Mouse (Mus musculus): ENCODE measurements around the gene Krt39. TPM values are rescaled to one million over a fixed set of nuclear protein-coding genes. Genes with fewer than 3 reads are reported as not detected.

The Krt39 gene
- polyA plus RNA-seq, 1 experiment: 0.11 TPM

DNA sequence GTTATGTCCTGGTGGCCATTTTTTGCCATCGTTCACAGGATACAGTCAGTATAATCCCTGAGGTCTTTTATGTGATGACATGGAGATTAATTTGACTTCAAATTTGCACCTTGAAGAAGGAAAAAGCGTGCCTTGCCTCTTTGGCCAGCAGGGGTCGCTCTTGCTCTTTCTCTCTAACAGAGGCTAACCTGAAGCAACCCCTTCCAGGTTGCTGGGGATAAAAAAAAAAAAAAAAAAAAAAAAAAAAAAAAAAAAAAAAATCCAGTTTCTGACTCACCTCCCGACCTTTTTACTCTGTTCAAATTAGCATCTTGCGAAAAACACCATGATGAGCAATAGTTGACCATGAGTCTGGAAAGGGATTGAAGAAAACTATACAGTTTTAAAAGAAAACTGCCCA is 56.3 kb downstream of the Krt39 start:
- H3K36me3 ChIP-seq (ENCODE audit: control insufficient read depth, insufficient read depth, low read length): no peaks in the 10 kb centered on the region
- H3K27ac ChIP-seq (ENCODE audit: control insufficient read depth, insufficient read depth, low read length): no peak overlapping the region
- H3K4me3 ChIP-seq (ENCODE audit: control insufficient read depth, insufficient read depth, low read length): no peak overlapping the region
- H3K27me3 ChIP-seq (ENCODE audit: control insufficient read depth, insufficient read depth, low read length): no peaks in the 10 kb centered on the region
- H3K4me1 ChIP-seq (replicated peaks; ENCODE audit: control insufficient read depth, insufficient read depth, low read length): no peaks in the 10 kb centered on the region
- peak; percentile 59 for DNase-seq
- no peak for TF ChIP-seq CTCF (IDR thresholded peaks at IDR 0.05; ENCODE audit: borderline replicate concordance, control insufficient read depth, extremely low read depth, insufficient read depth, low read length, poor library complexity)
- no peak for TF ChIP-seq POLR2A (IDR thresholded peaks at IDR 0.05; ENCODE audit: control insufficient read depth, extremely low read depth, insufficient read depth, low read length, poor library complexity)
- 13% methylated on average over 5 of the region's 5 CpGs for WGBS

Other genes with a start within 250 kb of the Krt39 start
- gene Krt24, start 236.1 kb downstream of the Krt39 start, polyA plus RNA-seq (2012; rRNA removed): 0.10 and 0.12 TPM in 2 replicates
- 0.16 and 0.18 TPM in 2 replicates for gene Krt25, start 198.4 kb downstream of the Krt39 start, polyA plus RNA-seq (2012; rRNA removed)
- not detected in 2 replicates for gene Krt26, start 183.4 kb downstream of the Krt39 start, polyA plus RNA-seq (2012; rRNA removed)
- gene Krt27, start 170.2 kb downstream of the Krt39 start, polyA plus RNA-seq (2012; rRNA removed): 0.05 and 0.13 TPM in 2 replicates
- not detected in 2 replicates for gene Krt28, start 146.4 kb downstream of the Krt39 start, polyA plus RNA-seq (2012; rRNA removed)
- 4.9 and 6.4 TPM in 2 replicates for gene Krt10, start 132.0 kb downstream of the Krt39 start, polyA plus RNA-seq (2012; rRNA removed)
- gene Krt12, start 99.1 kb downstream of the Krt39 start, polyA plus RNA-seq (2012; rRNA removed): 0.27 and 0.34 TPM in 2 replicates
- 0.65 and 1.0 TPM in 2 replicates for gene Krt20, start 83.2 kb downstream of the Krt39 start, polyA plus RNA-seq (2012; rRNA removed)
- 1.5 and 1.7 TPM in 2 replicates for gene Krt23, start 28.2 kb downstream of the Krt39 start, polyA plus RNA-seq (2012; rRNA removed)
- 0.09 TPM in 1 of 2 replicates, not detected in the other for gene Krt40, start 21.8 kb upstream of the Krt39 start, polyA plus RNA-seq (2012; rRNA removed)
- 0.46 and 0.66 TPM in 2 replicates for gene Krtap3-3, start 29.5 kb upstream of the Krt39 start, polyA plus RNA-seq (2012; rRNA removed)
- 0.15 and 0.19 TPM in 2 replicates for gene Krtap3-2, start 35.5 kb upstream of the Krt39 start, polyA plus RNA-seq (2012; rRNA removed)
- not detected in 2 replicates for gene Gm11939, start 38.1 kb upstream of the Krt39 start, polyA plus RNA-seq (2012; rRNA removed)
- gene Krtap3-1, start 45.3 kb upstream of the Krt39 start, polyA plus RNA-seq (2012; rRNA removed): 0.43 and 0.81 TPM in 2 replicates
- not detected in 2 replicates for gene Krtap1-5, start 59.7 kb upstream of the Krt39 start, polyA plus RNA-seq (2012; rRNA removed)
- not detected in 2 replicates for gene Krtap1-4, start 62.3 kb upstream of the Krt39 start, polyA plus RNA-seq (2012; rRNA removed)
- gene Krtap1-3, start 70.0 kb upstream of the Krt39 start, polyA plus RNA-seq (2012; rRNA removed): not detected in 2 replicates
- not detected in 2 replicates for gene Krtap9-3, start 76.8 kb upstream of the Krt39 start, polyA plus RNA-seq (2012; rRNA removed)
- 0.33 TPM in 1 of 2 replicates, not detected in the other for gene Gm11938, start 82.0 kb upstream of the Krt39 start, polyA plus RNA-seq (2012; rRNA removed)
- not detected in 2 replicates for gene Gm11937, start 88.9 kb upstream of the Krt39 start, polyA plus RNA-seq (2012; rRNA removed)
- 0.22 and 0.37 TPM in 2 replicates for gene Krtap2-4, start 93.5 kb upstream of the Krt39 start, polyA plus RNA-seq (2012; rRNA removed)
- gene Gm11562, start 99.1 kb upstream of the Krt39 start, polyA plus RNA-seq (2012; rRNA removed): not detected in 2 replicates
- gene Krtap4-1, start 106.9 kb upstream of the Krt39 start, polyA plus RNA-seq (2012; rRNA removed): not detected in 2 replicates
- gene Krtap4-2, start 113.7 kb upstream of the Krt39 start, polyA plus RNA-seq (2012; rRNA removed): not detected in 2 replicates
- gene Krtap4-7, start 122.8 kb upstream of the Krt39 start, polyA plus RNA-seq (2012; rRNA removed): not detected in 2 replicates
- gene Gm11555, start 128.9 kb upstream of the Krt39 start, polyA plus RNA-seq (2012; rRNA removed): not detected in 2 replicates
- gene Gm11563, start 137.6 kb upstream of the Krt39 start, polyA plus RNA-seq (2012; rRNA removed): not detected in 2 replicates
- gene Krtap4-6, start 144.6 kb upstream of the Krt39 start, polyA plus RNA-seq (2012; rRNA removed): not detected in 2 replicates
- gene Gm14190, start 169.4 kb upstream of the Krt39 start, polyA plus RNA-seq (2012; rRNA removed): not detected in 2 replicates
- gene Gm14180, start 213.0 kb upstream of the Krt39 start, polyA plus RNA-seq (2012; rRNA removed): not detected in 2 replicates

All from thymus, adult 2 months (tissue).